Mouse (Mus musculus) hindbrain, embryonic 13.5 days (tissue): ENCODE results near the gene Rps2. TPM values are rescaled to one million over a fixed set of nuclear protein-coding genes. Genes with fewer than 3 reads are reported as not detected.
A peak's percentile ranks its signal among the peaks of the same experiment; 100 is the strongest.

Experiments used
- ATAC-seq: fragments of 200-750 bp; cut with Nextera tagmentation; 2 replicates; pipeline ENCODE4 v1.8.0; 2017; ENCODE audit warnings: moderate TSS enrichment; ENCODE audit not compliant: low FRiP score
- H3K27ac ChIP-seq: fragments of 300-500 bp; sonication (generic); 2 replicates; pipeline ENCODE4 v1.5.1; 2015; ENCODE audit warnings: inconsistent platforms, mild to moderate bottlenecking, moderate library complexity
- H3K27me3 ChIP-seq: fragments of 300-500 bp; sonication (generic); 2 replicates; pipeline ENCODE4 v1.6.1; 2015; ENCODE audit warnings: mild to moderate bottlenecking, inconsistent platforms
- H3K36me3 ChIP-seq: fragments of 300-500 bp; sonication (generic); 2 replicates; pipeline ENCODE4 v1.6.1; 2015; ENCODE audit warnings: mild to moderate bottlenecking, inconsistent platforms
- H3K4me1 ChIP-seq: fragments of 300-500 bp; sonication (generic); replicated peaks from 2 replicates; pipeline ENCODE4 v1.6.1; 2015; ENCODE audit warnings: inconsistent platforms
- H3K4me2 ChIP-seq: fragments of 300-500 bp; sonication (generic); 2 replicates; pipeline ENCODE4 v1.6.1; 2015; ENCODE audit warnings: inconsistent platforms, mild to moderate bottlenecking, moderate library complexity
- H3K4me3 ChIP-seq: fragments of 300-500 bp; sonication (generic); 2 replicates; pipeline ENCODE4 v1.5.1; 2015; ENCODE audit warnings: mild to moderate bottlenecking, inconsistent platforms
- H3K9ac ChIP-seq: fragments of 300-500 bp; sonication (generic); 2 replicates; pipeline ENCODE4 v1.6.1; 2015; ENCODE audit warnings: mild to moderate bottlenecking, inconsistent platforms
- H3K9me3 ChIP-seq: fragments of 300-500 bp; sonication (generic); 2 replicates; pipeline ENCODE4 v1.6.1; 2016; ENCODE audit warnings: inconsistent platforms
- WGBS: fragments of 180-500 bp; shearing (Covaris S2); methylation state at CpG from one replicate; pipeline ENCODE4 v1.1.7; 2015; 5-methylcytosine and 5-hydroxymethylcytosine counted together
- polyA plus RNA-seq: library from polyadenylated mRNA; unstranded; fragments of >200 nt; fragmentation: Nextera tagmentation; extraction: Ambion mirVana; gene quantifications from 2 replicates; pipeline ENCODE4 v1.2.1, GENCODE M21; 2015

Gene Rps2
- polyA plus RNA-seq, 1 experiment from 2014 or later, result 783 TPM

DNA sequence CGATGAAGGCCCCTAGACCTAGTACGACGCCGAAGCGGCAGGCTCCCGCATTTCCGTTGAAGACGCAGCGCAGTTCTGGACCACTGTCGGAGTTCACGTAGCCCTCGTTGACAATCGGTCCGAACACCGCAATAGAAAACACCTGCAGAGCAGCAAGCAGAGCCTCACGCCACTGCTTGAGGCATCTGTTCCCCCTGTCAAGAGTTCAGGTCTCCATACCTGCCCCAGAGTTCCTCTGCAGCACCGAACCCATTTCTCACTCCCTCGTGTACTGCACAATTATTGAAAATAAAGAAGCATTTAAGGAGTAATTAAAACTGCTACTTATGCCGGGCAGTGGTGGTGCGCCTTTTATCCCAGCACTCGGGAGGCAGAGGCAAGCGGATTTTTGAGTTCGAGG lies 30.3 kb upstream of the Rps2 start:
- no peak for ATAC-seq
- peak overlapping the region; percentile 32 for H3K4me3 ChIP-seq
- peaks cover 18% of the 10 kb centered on the region for H3K36me3 ChIP-seq
- peaks cover 37% of the 10 kb centered on the region for H3K27me3 ChIP-seq
- peak overlapping the region; percentile 65 for H3K9ac ChIP-seq
- H3K4me1 ChIP-seq, result peaks cover 36% of the 10 kb centered on the region
- H3K9me3 ChIP-seq, result no peaks in the 10 kb centered on the region
- H3K27ac ChIP-seq, result no peak overlapping the region
- peak overlapping the region; percentile 72 for H3K4me2 ChIP-seq
- 20% methylated on average over 23 of the region's 23 CpGs for WGBS

DNA sequence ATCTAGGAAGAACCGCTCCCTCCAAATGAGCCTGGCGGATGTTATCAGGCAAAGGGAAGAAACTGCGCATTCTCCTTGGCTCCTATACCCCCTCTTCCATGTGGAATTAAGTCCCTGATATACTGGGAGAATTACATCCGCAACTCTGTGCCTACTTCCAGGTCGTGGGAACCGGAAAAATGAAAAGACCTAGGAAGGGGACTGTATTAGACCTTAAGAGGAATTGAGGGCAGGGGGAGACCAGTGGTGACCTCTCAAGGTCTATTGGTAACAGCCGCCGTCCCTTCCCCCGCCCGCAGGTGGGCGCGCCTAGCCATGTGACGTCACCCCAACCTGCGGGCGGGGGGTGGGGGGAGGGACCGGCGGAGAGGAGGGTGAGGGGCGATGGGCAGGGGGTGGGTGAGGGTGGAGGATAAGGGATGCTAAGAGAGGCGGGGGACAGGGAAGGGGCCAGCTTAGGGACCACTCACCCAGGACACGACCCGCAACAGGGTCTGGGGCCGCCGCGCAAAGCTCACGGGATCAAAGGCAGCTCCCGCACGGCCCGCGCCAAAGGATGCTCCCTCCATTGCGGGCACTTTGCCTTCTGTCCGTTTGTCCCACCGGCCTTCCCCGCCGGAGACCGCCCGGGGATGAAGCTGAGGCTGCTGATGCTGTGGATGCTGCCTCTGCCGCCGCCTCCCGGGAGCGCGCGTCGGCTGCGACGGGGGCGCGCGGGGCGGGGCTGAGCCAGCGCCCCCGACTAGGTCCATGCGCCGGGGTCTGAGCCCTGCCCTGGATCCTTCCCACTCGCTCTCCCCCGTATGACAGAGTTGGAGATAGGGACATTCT lies 28.4 kb upstream of the Rps2 start, which contains the start of gene Syngr3:
Gene Syngr3, minus strand, starts transcription at position 705 of the 831 bp plus-strand sequence.
- Histone ChIP-seq H3K4me1 (peaks cover 40% of the 10 kb centered on the region), H3K4me2 (peak within 1 kb of the TSS; percentile 72), H3K27ac (peak within 1 kb of the TSS; percentile 94), H3K9ac (peak within 1 kb of the TSS; percentile 94), H3K27me3 (peaks cover 37% of the 10 kb centered on the region), H3K9me3 (no peaks in the 10 kb centered on the region), H3K4me3 (peak within 1 kb of the TSS; percentile 79), H3K36me3 (peaks cover 22% of the 10 kb centered on the region)
- 1% methylated on average over 54 of the region's 55 CpGs for WGBS
- peak; percentile 72 for ATAC-seq

DNA sequence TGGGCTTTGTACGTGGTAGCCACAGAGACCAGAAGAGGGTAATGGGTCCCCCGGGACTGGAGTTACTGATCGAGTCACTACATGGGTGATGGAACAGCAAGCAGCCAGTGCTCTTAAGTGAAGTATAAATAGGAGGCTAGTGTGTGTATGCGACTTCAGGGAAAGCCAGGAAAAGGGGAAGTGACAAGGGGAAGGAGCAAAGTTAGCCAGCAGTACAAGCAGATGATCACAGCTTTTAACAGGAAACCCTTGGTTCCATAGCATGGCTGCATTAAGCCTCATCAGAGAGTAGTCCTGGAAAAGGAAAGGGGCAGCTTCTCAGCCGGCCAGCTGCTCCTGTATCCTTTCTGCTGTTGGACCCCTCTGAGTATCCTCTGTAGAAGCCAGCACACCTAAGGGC lies 25.5 kb upstream of the Rps2 start:
- Histone ChIP-seq H3K9me3 (no peaks in the 10 kb centered on the region), H3K4me2 (no peak overlapping the region), H3K4me3 (no peak overlapping the region), H3K27ac (no peak overlapping the region), H3K4me1 (peaks cover 57% of the 10 kb centered on the region), H3K27me3 (peaks cover 34% of the 10 kb centered on the region), H3K36me3 (peaks cover 16% of the 10 kb centered on the region), H3K9ac (no peak overlapping the region; the same call in 1 of the 2 replicates)
- ATAC-seq, result no peak
- 89% methylated on average over 5 of the region's 5 CpGs for WGBS

DNA sequence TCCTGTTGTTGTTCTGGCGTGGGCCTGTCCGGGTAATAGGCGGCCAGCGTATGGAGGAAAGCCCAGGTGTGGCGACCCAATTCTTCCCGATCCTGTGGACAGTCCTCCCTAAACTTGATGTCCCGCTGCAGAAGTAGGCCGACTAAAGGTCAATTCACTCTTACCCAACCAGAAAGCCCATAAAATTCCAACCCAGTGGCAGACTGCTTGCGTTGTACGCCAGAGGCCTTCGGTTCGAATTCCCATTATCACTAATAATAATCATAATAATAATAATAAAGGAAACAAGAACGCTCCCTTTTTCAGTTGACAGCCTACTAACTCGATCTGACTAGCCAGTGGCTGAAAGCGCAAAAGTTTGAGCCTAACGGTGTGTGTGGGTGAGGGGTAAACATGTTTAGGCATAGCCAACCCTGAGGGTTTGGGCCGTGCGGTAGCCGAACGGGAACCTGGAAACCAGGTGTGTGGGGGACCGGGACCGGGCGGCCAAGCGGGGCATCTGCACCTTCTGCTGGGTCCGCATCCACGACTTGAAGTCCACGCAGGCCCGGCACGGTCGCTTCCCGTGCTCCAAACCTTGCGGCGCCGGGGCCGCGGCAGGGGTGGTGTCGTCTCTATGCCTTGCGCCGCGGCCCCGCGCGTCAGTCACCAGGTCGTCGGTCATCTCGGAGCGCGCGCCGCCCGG lies 22.4 kb upstream of the Rps2 start:
- Histone ChIP-seq H3K4me1 (peaks cover 43% of the 10 kb centered on the region), H3K9me3 (no peaks in the 10 kb centered on the region), H3K9ac (peak overlapping the region; percentile 88), H3K4me3 (peak overlapping the region; percentile 78), H3K36me3 (peaks cover 30% of the 10 kb centered on the region), H3K27ac (peak overlapping the region; percentile 90), H3K27me3 (peaks cover 18% of the 10 kb centered on the region), H3K4me2 (peak overlapping the region; percentile 78)
- 7% methylated on average over 51 of the region's 51 CpGs for WGBS
- peak; percentile 21 for ATAC-seq

DNA sequence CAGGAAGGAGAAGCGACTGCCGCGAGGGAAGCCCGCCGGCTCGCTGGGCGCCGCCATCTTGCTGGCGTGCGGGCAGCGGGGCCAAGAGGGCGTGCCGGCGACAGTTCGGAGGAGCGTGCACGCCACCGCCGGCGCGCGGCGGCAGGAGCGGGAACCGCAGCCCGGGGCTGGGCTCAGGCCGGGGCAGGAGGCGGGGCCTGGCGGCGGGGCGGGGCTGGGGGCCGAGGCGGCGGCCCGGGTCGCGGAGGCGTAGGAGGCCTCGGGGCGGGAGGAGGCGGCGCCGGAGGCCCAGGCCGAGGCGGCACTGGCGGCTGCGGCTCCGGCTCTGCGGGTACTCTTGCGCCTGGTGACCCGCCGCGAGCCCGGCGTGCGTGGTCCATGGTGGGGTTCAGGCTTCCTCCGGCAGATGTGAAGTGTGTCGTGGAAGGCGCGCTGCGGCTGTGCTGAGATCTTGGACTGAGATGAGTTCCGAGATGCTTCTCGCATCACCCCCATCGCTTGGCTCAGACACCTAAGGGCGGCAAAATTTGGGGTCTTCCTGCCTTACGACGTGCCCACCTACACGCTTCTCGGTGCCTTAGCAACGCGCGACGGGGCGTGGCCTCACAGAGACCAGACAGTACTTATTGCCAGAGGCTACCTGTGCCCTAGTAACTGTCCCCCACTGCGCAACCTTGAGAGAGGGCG lies 21.8 kb upstream of the Rps2 start, which contains the start of the genes Gfer and Noxo1:
Gene Gfer, minus strand, starts transcription at position 146 of the 687 bp plus-strand sequence.
Gene Noxo1, plus strand, starts transcription at position 224 of the 687 bp plus-strand sequence.
- peaks cover 11% of the 10 kb centered on the region; the same call in 1 of the 2 replicates for H3K27me3 ChIP-seq
- peak within 1 kb of the TSS; percentile 90 for H3K27ac ChIP-seq
- H3K4me1 ChIP-seq, result peaks cover 37% of the 10 kb centered on the region
- WGBS, result under 1% methylated on average over 69 of the region's 76 CpGs
- H3K4me3 ChIP-seq, result peak within 1 kb of the TSS; percentile 78
- no peaks in the 10 kb centered on the region for H3K9me3 ChIP-seq
- peaks cover 37% of the 10 kb centered on the region for H3K36me3 ChIP-seq
- peak within 1 kb of the TSS; percentile 78 for H3K4me2 ChIP-seq
- ATAC-seq, result peak; percentile 87
- peak within 1 kb of the TSS; percentile 88 for H3K9ac ChIP-seq

DNA sequence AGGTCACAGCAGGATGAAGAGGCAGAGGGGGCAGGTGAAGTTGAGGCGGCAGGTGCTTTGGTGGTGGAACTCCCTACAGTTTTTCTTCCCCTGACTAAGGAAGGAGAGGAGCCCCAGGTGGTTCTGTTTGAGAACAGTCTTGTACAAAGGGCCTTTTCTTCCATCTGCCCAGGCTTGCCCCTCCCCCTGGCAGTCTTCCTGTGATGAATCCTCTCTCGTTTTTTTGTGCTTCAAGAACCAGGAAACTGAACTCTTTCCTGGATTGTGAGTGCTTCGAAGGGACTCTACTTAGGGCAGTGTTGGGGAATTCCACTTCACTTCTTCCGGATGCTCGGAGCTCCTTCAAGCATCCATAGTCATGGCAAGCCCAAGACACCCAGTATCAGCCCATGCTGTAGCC lies 19.9 kb upstream of the Rps2 start:
- Histone ChIP-seq H3K27ac (no peak overlapping the region), H3K4me2 (no peak overlapping the region), H3K27me3 (peaks cover 7% of the 10 kb centered on the region; the same call in 1 of the 2 replicates), H3K9me3 (no peaks in the 10 kb centered on the region), H3K4me3 (no peak overlapping the region), H3K36me3 (peaks cover 44% of the 10 kb centered on the region), H3K4me1 (peaks cover 36% of the 10 kb centered on the region), H3K9ac (no peak overlapping the region; the same call in 1 of the 2 replicates)
- ATAC-seq, result no peak
- 16% methylated on average over 5 of the region's 5 CpGs for WGBS

DNA sequence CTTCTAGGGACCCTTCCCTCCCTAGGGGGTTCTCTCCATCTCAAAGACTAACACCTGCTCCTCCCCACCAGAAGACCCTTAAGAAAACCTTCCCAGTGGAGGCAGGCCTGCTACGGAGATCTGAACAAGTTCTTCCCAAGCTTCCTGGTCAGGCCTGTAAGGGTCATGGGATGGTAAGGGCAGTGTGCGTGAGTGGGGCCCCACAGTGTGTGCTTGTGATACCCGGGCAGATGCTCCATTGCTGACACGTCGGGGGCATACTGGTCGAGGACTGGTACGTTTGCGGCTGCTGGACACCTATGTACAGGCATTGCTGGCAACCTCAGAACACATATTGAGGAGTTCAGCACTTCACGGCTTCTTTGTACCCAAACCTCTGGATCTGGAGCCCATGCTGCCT lies 19.2 kb upstream of the Rps2 start:
- Histone ChIP-seq H3K9me3 (no peaks in the 10 kb centered on the region), H3K4me3 (no peak overlapping the region), H3K27me3 (peaks cover 7% of the 10 kb centered on the region; the same call in 1 of the 2 replicates), H3K36me3 (peaks cover 42% of the 10 kb centered on the region), H3K4me1 (peaks cover 36% of the 10 kb centered on the region), H3K27ac (no peak overlapping the region), H3K4me2 (no peak overlapping the region), H3K9ac (no peak overlapping the region; the same call in 1 of the 2 replicates)
- 66% methylated on average over 9 of the region's 9 CpGs for WGBS
- ATAC-seq, result no peak

DNA sequence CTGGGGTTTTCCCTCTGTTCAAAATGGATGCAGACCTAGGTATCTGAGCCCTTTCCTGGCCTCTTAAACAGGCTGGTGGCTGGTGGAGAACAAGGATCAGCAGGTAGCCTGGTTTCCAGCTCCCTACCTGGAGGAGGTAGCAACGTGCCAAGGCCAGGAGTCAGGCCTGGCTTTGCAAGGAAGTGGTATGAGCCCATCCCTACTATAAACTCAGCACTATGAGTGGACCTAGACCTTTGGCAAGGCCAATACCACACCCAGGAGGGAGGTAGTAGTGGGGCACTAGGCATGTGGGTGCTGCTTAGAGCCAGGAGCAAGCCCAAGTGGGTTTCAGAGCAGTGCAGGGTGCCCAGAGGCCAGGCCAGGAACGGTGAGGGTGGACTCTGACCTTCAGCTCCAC lies 18.4 kb upstream of the Rps2 start:
- ATAC-seq, result no peak
- Histone ChIP-seq H3K27ac (no peak overlapping the region), H3K4me3 (no peak overlapping the region), H3K9ac (no peak overlapping the region), H3K27me3 (peaks cover 7% of the 10 kb centered on the region; the same call in 1 of the 2 replicates), H3K4me1 (peaks cover 31% of the 10 kb centered on the region), H3K9me3 (no peaks in the 10 kb centered on the region), H3K4me2 (no peak overlapping the region), H3K36me3 (peaks cover 50% of the 10 kb centered on the region)
- WGBS, result 82% methylated on average over 2 of the region's 2 CpGs

DNA sequence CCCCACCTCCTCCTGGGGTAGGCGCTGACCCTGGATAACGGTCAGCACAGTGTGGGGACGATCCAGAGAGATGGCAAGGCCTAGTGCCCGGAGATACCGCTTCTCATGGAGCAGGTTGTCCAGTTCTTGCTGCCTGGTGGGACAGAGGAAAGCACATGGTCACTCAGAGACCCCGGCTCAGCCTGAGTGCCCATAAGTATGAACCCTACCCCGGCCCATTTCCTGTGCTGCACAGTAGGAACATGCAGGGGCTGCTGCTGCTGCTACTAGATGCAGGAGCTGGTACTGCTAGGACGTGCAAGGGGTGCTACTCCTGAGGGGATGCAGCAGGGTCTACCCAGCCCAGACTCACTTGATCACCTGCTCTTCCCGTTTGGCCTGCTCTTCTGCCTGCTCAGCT lies 16.7 kb upstream of the Rps2 start:
- no peak overlapping the region for H3K9ac ChIP-seq
- 94% methylated on average over 9 of the region's 9 CpGs for WGBS
- ATAC-seq, result no peak
- no peak overlapping the region for H3K4me2 ChIP-seq
- no peak overlapping the region for H3K4me3 ChIP-seq
- peaks cover 26% of the 10 kb centered on the region for H3K4me1 ChIP-seq
- H3K27ac ChIP-seq, result no peak overlapping the region
- H3K9me3 ChIP-seq, result no peaks in the 10 kb centered on the region
- H3K36me3 ChIP-seq, result peaks cover 60% of the 10 kb centered on the region
- H3K27me3 ChIP-seq, result peaks cover 7% of the 10 kb centered on the region; the same call in 1 of the 2 replicates

DNA sequence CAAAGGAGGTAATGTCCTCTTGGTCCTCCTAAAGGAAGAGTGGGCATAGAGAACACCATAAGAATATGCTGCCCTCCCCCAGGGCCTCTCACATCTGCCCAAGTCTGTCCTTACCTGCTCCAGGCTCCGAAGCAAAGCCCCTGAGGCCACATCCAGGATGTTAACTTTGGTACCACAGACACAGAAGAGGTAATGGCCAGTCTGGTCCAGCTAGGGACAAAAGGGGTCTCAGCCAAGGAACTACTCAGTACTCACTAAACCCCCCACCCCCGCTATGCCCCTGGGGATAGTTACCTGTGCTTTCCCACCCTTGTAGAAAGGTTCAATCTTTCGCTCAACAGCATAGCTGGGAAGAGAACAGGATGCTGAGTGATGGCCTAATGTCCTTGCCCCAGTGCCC lies 12.1 kb upstream of the Rps2 start:
- WGBS, result 96% methylated on average over 3 of the region's 3 CpGs
- no peak overlapping the region for H3K9ac ChIP-seq
- peaks cover 43% of the 10 kb centered on the region for H3K36me3 ChIP-seq
- no peak overlapping the region for H3K4me3 ChIP-seq
- peaks cover 17% of the 10 kb centered on the region for H3K4me1 ChIP-seq
- H3K27ac ChIP-seq, result no peak overlapping the region
- no peaks in the 10 kb centered on the region for H3K9me3 ChIP-seq
- H3K27me3 ChIP-seq, result no peaks in the 10 kb centered on the region
- 0 out of 2 replicates have a peak overlapping the region, but pooled peaks have one; percentile 87 for H3K4me2 ChIP-seq
- no peak for ATAC-seq

DNA sequence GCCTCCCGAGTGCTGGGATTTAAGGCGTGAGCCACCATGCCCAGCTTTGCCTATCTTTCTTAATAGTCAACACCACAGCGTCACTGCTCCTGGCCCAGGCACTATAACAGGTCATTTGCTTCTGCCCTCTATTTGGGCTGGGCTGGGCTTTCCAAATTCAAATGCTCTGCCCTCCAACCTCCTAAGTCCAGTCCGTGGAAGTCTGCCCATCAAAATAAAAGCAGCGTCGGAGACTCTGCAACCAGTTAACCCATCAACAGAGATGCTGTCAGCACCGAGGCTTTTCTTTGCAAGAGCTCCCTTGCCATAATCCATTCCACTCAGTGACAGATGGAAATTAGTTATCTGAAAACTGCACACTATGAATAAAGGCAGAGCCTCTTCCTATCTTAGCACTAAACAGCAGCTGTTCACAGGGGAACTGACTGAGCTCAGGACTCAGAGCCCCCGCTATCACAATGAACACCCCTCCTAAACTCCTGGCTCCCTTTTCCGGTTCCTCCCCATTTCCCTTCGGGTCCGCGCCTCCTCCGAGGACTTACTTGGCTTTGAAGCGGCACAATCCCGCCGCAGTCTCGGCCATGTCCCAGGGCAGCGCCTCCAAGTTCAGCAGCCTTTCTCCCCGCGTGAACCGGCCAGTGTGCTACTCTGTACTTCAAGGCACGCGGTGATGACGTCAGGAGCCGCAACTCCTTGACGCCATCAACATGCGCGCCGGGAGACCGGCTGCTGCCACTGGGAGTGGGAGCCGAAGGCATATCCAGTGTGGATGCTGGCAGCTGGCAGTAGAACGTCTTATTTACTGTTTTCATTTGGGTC lies 10.7 kb upstream of the Rps2 start, which contains the start of gene Tbl3:
Gene Tbl3, minus strand, starts transcription at position 679 of the 819 bp plus-strand sequence.
- Histone ChIP-seq H3K4me2 (peak within 1 kb of the TSS; percentile 87), H3K4me3 (peak within 1 kb of the TSS; percentile 80), H3K9me3 (no peaks in the 10 kb centered on the region), H3K4me1 (peaks cover 17% of the 10 kb centered on the region), H3K27me3 (no peaks in the 10 kb centered on the region), H3K27ac (peak within 1 kb of the TSS; percentile 88), H3K9ac (peak within 1 kb of the TSS; percentile 85), H3K36me3 (peaks cover 29% of the 10 kb centered on the region)
- WGBS, result 5% methylated on average over 32 of the region's 32 CpGs
- peak; percentile 90 for ATAC-seq
